ENCODE assay signal across 21 mouse cellular contexts in genomic region chr2:73901169-73901568, GRCm38 (mm10). TPM values are rescaled to one million over a fixed set of nuclear protein-coding genes. Genes with fewer than 3 reads are reported as not detected.
A peak's percentile ranks its signal among the peaks of the same experiment; 100 is the strongest.
DNase-seq lines count a peak whose midpoint lies in the region; ATAC-seq lines count a peak whose summit lies in the region.
"Had no signal": no experiment of that assay in that cellular context is flagged by ENCODE, and none has a peak within 500 bp of the region (broad histone marks: within the 10 kb centered on the region; RNA-seq: fewer than 3 reads in every experiment).

No protein-coding gene starts in this region.

- H3K4me2 ChIP-seq in midbrain, embryonic 11.5 days = no peak overlapping the region
- H3K4me2 ChIP-seq: embryonic facial prominence, embryonic 12.5 days; forebrain, embryonic 12.5 days had no signal

- no peaks in the 10 kb centered on the region for H3K9me3 ChIP-seq in midbrain, embryonic 11.5 days (ENCODE audit: control insufficient read depth, low read length)
- no peaks in the 10 kb centered on the region for H3K9me3 ChIP-seq in midbrain, embryonic 10.5 days (replicated peaks)
- H3K9me3 ChIP-seq: embryonic facial prominence, embryonic 10.5 days; embryonic facial prominence, embryonic 12.5 days; forebrain, embryonic 10.5 days; forebrain, embryonic 12.5 days had no signal

- no peaks in the 10 kb centered on the region for H3K4me1 ChIP-seq in midbrain, embryonic 11.5 days (ENCODE audit: control insufficient read depth, insufficient read depth, low read length)
- no peaks in the 10 kb centered on the region for H3K4me1 ChIP-seq in midbrain, embryonic 10.5 days
- H3K4me1 ChIP-seq: embryonic facial prominence, embryonic 10.5 days; embryonic facial prominence, embryonic 12.5 days; forebrain, embryonic 10.5 days; forebrain, embryonic 12.5 days had no signal

- H3K4me3 ChIP-seq in midbrain, embryonic 11.5 days (ENCODE audit: low read depth, low read length) = no peak overlapping the region
- no peak overlapping the region for H3K4me3 ChIP-seq in midbrain, embryonic 10.5 days
- H3K4me3 ChIP-seq: embryonic facial prominence, embryonic 10.5 days; embryonic facial prominence, embryonic 12.5 days; erythroblast, embryonic 14.5 days; forebrain, embryonic 10.5 days; forebrain, embryonic 12.5 days had no signal

- no peaks in the 10 kb centered on the region for H3K27me3 ChIP-seq in midbrain, embryonic 11.5 days (ENCODE audit: control insufficient read depth, insufficient read depth, low read length)
- no peaks in the 10 kb centered on the region for H3K27me3 ChIP-seq in midbrain, embryonic 10.5 days (ENCODE audit: low read depth, poor library complexity, severe bottlenecking)
- H3K27me3 ChIP-seq: embryonic facial prominence, embryonic 12.5 days; forebrain, embryonic 12.5 days; Patski had no signal

- no peak overlapping the region for H3K9ac ChIP-seq in midbrain, embryonic 11.5 days (ENCODE audit: low read length)
- H3K9ac ChIP-seq: embryonic facial prominence, embryonic 12.5 days; forebrain, embryonic 12.5 days had no signal

- no peak for ATAC-seq in midbrain, embryonic 11.5 days (ENCODE audit: low FRiP score)
- ATAC-seq: activated CD4-positive, CD25-positive, alpha-beta regulatory T cell, adult 4 months; forebrain, embryonic 14.5 days; forebrain, embryonic 16.5 days; Patski had no signal

- peak; percentile 75 for DNase-seq in midbrain, embryonic 11.5 days (ENCODE audit: low spot score, missing footprints)
- DNase-seq in midbrain, embryonic 10.5 days (ENCODE audit: low spot score) = no peak
- DNase-seq in 3T3-L1 (ENCODE audit: low read depth, low spot score) (peak; percentile 58), NIH3T3 (ENCODE audit: low read depth) (peak; percentile 15)
- DNase-seq in gastrocnemius, postnatal 25 days = no peak
- DNase-seq in thymus, postnatal 4 days = no peak
- DNase-seq: adrenal gland, postnatal 14 days; cerebellum, adult 11-12 months; cerebellum, adult 2 months; cerebellum, adult 9-10 months; cerebellum, postnatal 10 days; cerebellum, postnatal 25 days had no signal

- no peaks in the 10 kb centered on the region for H3K36me3 ChIP-seq in midbrain, embryonic 11.5 days (ENCODE audit: control insufficient read depth, insufficient read depth, low read length)
- H3K36me3 ChIP-seq in midbrain, embryonic 10.5 days = peaks cover 27% of the 10 kb centered on the region
- H3K36me3 ChIP-seq: embryonic facial prominence, embryonic 12.5 days had no signal

- H3K27ac ChIP-seq in midbrain, embryonic 11.5 days (ENCODE audit: low read depth, low read length) = no peak overlapping the region
- H3K27ac ChIP-seq in midbrain, embryonic 10.5 days (replicated peaks) = no peak overlapping the region
- H3K27ac ChIP-seq: embryonic facial prominence, embryonic 10.5 days; embryonic facial prominence, embryonic 12.5 days; forebrain, embryonic 10.5 days; forebrain, embryonic 12.5 days had no signal

RNA-seq across cellular contexts. Expression of gene Atf2, which starts 8.7 kb away (rescaled TPM):
- 83.3 and 106 TPM in 2 replicates for polyA plus RNA-seq in midbrain, embryonic 11.5 days (2014; fragmentation: Nextera tagmentation; extraction: Ambion mirVana)
- polyA plus RNA-seq in midbrain, embryonic 10.5 days (2016; fragmentation: Nextera tagmentation; extraction: Ambion mirVana) = 85.5 and 89.4 TPM in 2 replicates
- total RNA-seq in gastrocnemius, postnatal 25 days (2021) = 10 to 100 TPM; 17.6 to 19.9 TPM

RNA-seq across cellular contexts. Expression of gene Atp5g3, which starts 10.0 kb away (rescaled TPM):
- 831 and 886 TPM in 2 replicates for polyA plus RNA-seq in midbrain, embryonic 11.5 days (2014; fragmentation: Nextera tagmentation; extraction: Ambion mirVana)
- 839 and 936 TPM in 2 replicates for polyA plus RNA-seq in midbrain, embryonic 10.5 days (2016; fragmentation: Nextera tagmentation; extraction: Ambion mirVana)
- total RNA-seq in gastrocnemius, postnatal 25 days (2021) = 1,000 to 10,000 TPM; 1,520 to 1,554 TPM

Comparison
In these comparisons a context has a peak if more than half of its experiments do, and no peak if none do; other contexts are left out.
1. DNase-seq: peak in midbrain, embryonic 11.5 days (single experiment), 3T3-L1 (single experiment) and NIH3T3 (single experiment); none in midbrain, embryonic 10.5 days (single experiment), gastrocnemius, postnatal 25 days (single experiment) and thymus, postnatal 4 days (single experiment).